Mouse (Mus musculus): Measurements from ENCODE around the gene Uri1. TPM values are rescaled to one million over a fixed set of nuclear protein-coding genes. Genes with fewer than 3 reads are reported as not detected.

The Uri1 gene
- polyA plus RNA-seq, 1 experiment from 2014 or later: 55.8 TPM

DNA sequence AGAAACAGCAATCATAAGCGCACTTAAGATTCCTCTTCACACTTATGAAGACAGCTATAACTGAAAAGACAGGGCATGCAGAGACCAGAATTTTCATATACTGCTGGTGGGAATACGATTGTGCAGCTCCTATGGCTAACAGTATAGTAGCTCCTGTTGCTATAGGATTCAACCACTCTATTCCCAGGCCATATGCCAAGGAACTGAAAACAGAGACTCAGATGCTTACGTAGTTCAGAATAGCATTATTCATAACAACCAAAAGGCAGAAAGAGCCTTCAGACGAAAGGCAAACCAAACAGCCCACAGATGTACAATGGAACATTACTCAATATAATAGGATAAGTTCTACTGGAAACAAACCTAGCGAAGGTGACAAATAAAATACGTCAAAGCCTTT lies 15.0 kb downstream of the Uri1 start:
- Histone ChIP-seq H3K9ac (no peak overlapping the region), H3K27me3 (no peaks in the 10 kb centered on the region), H3K4me1 (0 out of 2 replicates have a peak, but pooled peaks cover 6% of the 10 kb centered on the region), H3K4me3 (no peak overlapping the region), H3K9me3 (no peaks in the 10 kb centered on the region), H3K27ac (no peak overlapping the region), H3K36me3 (no peaks in the 10 kb centered on the region), H3K4me2 (no peak overlapping the region)
- ATAC-seq (ENCODE audit: borderline replicate concordance, extremely low read depth, low FRiP score, low TSS enrichment): no peak
- 73% methylated on average over 6 of the region's 6 CpGs for WGBS

- Histone ChIP-seq H3K36me3 (no peaks in the 10 kb centered on the region), H3K27ac (no peak overlapping the region), H3K4me3 (no peak overlapping the region), H3K9ac (no peak overlapping the region), H3K9me3 (no peaks in the 10 kb centered on the region), H3K4me1 (no peaks in the 10 kb centered on the region), H3K27me3 (no peaks in the 10 kb centered on the region), H3K4me2 (no peak overlapping the region)
- no peak for ATAC-seq (ENCODE audit: borderline replicate concordance, extremely low read depth, low FRiP score, low TSS enrichment)
- 96% methylated on average over 2 of the region's 2 CpGs for WGBS
Observed at GRCm38 (mm10) chr7:38002451-38002850, 20.9 kb downstream of the Uri1 start.

DNA sequence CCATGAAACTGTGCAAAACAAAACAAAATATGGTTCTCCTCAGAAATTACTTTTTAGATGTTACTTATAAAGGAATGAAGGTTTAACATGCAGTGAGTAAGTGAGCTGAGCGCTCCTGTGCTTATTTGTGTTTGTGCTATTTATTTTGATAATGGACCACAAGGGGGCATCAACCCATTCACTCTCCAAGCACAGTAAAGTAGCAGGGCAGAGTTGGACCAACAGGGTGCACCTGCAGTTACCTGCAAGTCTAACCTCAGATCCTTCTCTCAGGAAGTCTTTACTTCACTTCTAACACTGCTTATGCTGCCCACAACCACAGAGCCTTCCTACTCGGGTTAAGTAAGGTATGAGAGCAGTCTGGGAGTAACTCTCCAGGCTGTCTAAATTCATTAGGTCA lies 23.7 kb downstream of the Uri1 start:
- Histone ChIP-seq H3K4me3 (no peak overlapping the region), H3K9me3 (no peaks in the 10 kb centered on the region), H3K4me1 (no peaks in the 10 kb centered on the region), H3K9ac (no peak overlapping the region), H3K27me3 (no peaks in the 10 kb centered on the region), H3K4me2 (no peak overlapping the region), H3K27ac (no peak overlapping the region), H3K36me3 (no peaks in the 10 kb centered on the region)
- no peak for ATAC-seq (ENCODE audit: borderline replicate concordance, extremely low read depth, low FRiP score, low TSS enrichment)
- WGBS: 49% methylated on average over 2 of the region's 2 CpGs

DNA sequence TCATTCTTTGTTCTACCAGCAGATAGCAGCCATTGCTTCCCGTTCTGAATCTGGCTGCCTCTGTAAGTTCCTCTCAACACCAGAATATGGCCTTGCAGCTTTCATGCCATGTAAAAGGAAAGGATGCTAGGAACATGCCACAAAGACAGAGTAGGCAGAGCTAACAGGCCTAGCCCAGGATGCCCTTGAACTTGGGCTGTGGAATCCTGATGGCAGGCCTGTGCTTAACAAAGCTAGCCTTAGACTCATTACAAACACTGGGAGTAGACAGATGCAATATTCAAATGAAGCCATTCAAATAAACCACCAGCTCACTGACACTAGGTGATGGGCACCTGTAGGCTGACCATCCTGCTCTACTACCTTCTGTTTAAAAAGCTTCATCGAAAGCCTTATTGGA lies 30.5 kb downstream of the Uri1 start:
- Histone ChIP-seq H3K27me3 (no peaks in the 10 kb centered on the region), H3K4me2 (no peak overlapping the region), H3K9ac (no peak overlapping the region), H3K36me3 (no peaks in the 10 kb centered on the region), H3K9me3 (no peaks in the 10 kb centered on the region), H3K4me1 (no peaks in the 10 kb centered on the region), H3K4me3 (no peak overlapping the region), H3K27ac (no peak overlapping the region)
- ATAC-seq (ENCODE audit: borderline replicate concordance, extremely low read depth, low FRiP score, low TSS enrichment): no peak
- WGBS: 86% methylated on average over 2 of the region's 2 CpGs

GRCm38 (mm10) chr7:37984866-37985265 lies 38.5 kb downstream of the Uri1 start:
- Histone ChIP-seq H3K9me3 (no peaks in the 10 kb centered on the region), H3K36me3 (peaks cover 5% of the 10 kb centered on the region; the same call in 1 of the 2 replicates), H3K4me2 (no peak overlapping the region), H3K27me3 (no peaks in the 10 kb centered on the region), H3K4me1 (no peaks in the 10 kb centered on the region), H3K27ac (no peak overlapping the region), H3K9ac (no peak overlapping the region), H3K4me3 (no peak overlapping the region)
- 70% methylated on average over 5 of the region's 5 CpGs for WGBS
- ATAC-seq (ENCODE audit: borderline replicate concordance, extremely low read depth, low FRiP score, low TSS enrichment): no peak

DNA sequence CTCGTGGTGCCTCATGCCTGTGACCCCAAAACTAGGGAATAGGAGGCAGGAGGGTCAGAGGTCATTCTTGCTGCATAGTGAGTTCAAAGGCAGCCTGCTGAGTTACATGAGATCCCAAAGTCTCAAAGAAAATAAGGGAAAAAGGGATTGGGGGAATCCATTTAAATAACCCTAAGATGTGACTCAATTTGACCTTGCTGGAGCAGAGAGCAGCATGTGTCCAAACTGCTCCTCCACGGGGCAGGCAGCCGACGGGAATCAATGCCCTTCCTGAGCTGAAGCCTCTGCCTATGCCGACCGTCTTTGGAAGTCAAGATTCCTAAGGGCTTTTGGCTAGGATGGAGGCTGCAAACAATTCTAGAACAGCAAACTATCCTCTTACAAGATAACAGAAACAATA lies 39.9 kb downstream of the Uri1 start:
- 70% methylated on average over 6 of the region's 6 CpGs for WGBS
- no peaks in the 10 kb centered on the region for H3K9me3 ChIP-seq
- no peaks in the 10 kb centered on the region for H3K4me1 ChIP-seq
- peaks cover 11% of the 10 kb centered on the region; the same call in 1 of the 2 replicates for H3K36me3 ChIP-seq
- ATAC-seq (ENCODE audit: borderline replicate concordance, extremely low read depth, low FRiP score, low TSS enrichment): no peak
- no peak overlapping the region for H3K4me3 ChIP-seq
- no peak overlapping the region for H3K9ac ChIP-seq
- H3K4me2 ChIP-seq: no peak overlapping the region
- H3K27ac ChIP-seq: no peak overlapping the region
- no peaks in the 10 kb centered on the region for H3K27me3 ChIP-seq

DNA sequence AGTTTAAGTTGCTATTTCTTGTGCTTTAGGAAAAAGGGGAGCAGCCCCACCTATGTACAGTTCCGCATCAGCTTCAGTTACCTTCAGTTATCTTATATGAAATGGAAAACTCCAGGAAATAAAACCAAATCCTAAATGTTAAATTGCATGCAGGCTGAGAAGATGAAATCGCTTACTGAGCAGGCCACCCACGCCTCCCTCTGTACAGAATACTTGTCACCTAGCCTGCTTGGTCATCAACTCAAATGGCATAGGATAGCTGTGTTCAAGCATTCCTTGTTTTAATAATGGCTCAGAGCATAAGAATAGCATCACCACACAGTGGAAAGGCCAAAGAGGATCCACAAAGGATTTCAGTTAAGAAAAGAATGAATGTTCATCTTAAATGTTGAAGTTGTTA lies 43.6 kb downstream of the Uri1 start:
- Histone ChIP-seq H3K27ac (no peak overlapping the region), H3K27me3 (no peaks in the 10 kb centered on the region), H3K9ac (no peak overlapping the region), H3K9me3 (no peaks in the 10 kb centered on the region), H3K4me3 (no peak overlapping the region), H3K4me1 (no peaks in the 10 kb centered on the region), H3K36me3 (peaks cover 14% of the 10 kb centered on the region; the same call in 1 of the 2 replicates), H3K4me2 (no peak overlapping the region)
- ATAC-seq (ENCODE audit: borderline replicate concordance, extremely low read depth, low FRiP score, low TSS enrichment): no peak
- 92% methylated on average over 3 of the region's 3 CpGs for WGBS

GRCm38 (mm10) chr7:37978412-37978811 lies 44.9 kb downstream of the Uri1 start:
- no peak overlapping the region for H3K27ac ChIP-seq
- H3K9ac ChIP-seq: no peak overlapping the region
- no peaks in the 10 kb centered on the region for H3K9me3 ChIP-seq
- 88% methylated on average over 4 of the region's 4 CpGs for WGBS
- ATAC-seq (ENCODE audit: borderline replicate concordance, extremely low read depth, low FRiP score, low TSS enrichment): no peak
- no peak overlapping the region for H3K4me2 ChIP-seq
- H3K4me1 ChIP-seq: no peaks in the 10 kb centered on the region
- no peaks in the 10 kb centered on the region for H3K27me3 ChIP-seq
- peaks cover 14% of the 10 kb centered on the region; the same call in 1 of the 2 replicates for H3K36me3 ChIP-seq
- H3K4me3 ChIP-seq: no peak overlapping the region

DNA sequence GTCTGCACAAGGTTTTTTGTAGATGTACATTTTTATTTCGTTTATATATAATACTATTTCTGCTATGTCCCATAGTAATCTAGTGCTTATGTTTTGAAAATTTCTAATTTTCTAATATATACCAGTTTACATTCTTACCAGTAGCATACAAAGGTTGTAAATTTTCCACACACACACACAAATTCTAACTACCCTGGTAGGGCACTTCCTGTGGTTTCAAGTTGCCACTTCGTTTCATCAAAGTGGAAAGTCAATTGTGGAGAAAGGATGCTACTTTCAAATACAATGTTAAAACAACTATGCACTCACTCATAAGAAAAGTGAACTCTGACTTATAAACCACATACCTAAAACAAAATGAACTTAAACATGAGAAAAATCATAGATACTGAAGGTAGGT lies 45.7 kb downstream of the Uri1 start:
- 91% methylated on average over 2 of the region's 2 CpGs for WGBS
- Histone ChIP-seq H3K36me3 (peaks cover 14% of the 10 kb centered on the region; the same call in 1 of the 2 replicates), H3K27ac (no peak overlapping the region), H3K4me2 (no peak overlapping the region), H3K4me1 (no peaks in the 10 kb centered on the region), H3K4me3 (no peak overlapping the region), H3K27me3 (no peaks in the 10 kb centered on the region), H3K9ac (no peak overlapping the region), H3K9me3 (no peaks in the 10 kb centered on the region)
- ATAC-seq (ENCODE audit: borderline replicate concordance, extremely low read depth, low FRiP score, low TSS enrichment): no peak

DNA sequence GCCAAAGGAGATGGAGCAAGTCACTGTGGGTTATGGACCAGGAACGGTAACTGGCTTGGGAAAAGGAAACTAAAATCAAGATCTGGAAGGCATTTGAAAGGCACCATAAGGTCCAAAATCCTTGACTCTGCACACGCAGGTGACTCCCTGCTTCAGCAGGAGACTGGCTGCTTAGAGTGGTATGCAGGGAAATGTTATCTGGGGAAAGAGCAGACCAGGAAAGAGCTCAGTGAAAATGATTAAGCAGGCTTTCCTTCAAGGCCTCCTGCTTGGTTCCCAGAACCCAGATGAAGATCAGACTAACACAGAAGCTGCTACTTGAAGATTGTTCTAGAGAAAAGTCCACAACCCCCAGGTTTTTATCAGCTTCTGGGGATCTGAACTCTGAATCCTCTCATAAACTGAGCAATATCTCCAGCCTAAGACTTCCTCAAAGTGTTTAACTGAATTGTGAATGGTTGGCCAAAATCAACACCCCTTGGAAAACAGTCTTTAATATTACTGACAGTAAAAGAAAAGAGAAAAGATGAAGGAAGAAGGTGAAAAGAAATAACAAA lies 50.3 kb downstream of the Uri1 start:
- WGBS: 78% methylated on average over 2 of the region's 2 CpGs
- ATAC-seq (ENCODE audit: borderline replicate concordance, extremely low read depth, low FRiP score, low TSS enrichment): no peak
- Histone ChIP-seq H3K27ac (no peak overlapping the region), H3K36me3 (peaks cover 3% of the 10 kb centered on the region; the same call in 1 of the 2 replicates), H3K27me3 (no peaks in the 10 kb centered on the region), H3K4me3 (no peak overlapping the region), H3K4me2 (no peak overlapping the region), H3K9me3 (no peaks in the 10 kb centered on the region), H3K4me1 (peaks cover 11% of the 10 kb centered on the region), H3K9ac (no peak overlapping the region)

GRCm38 (mm10) chr7:37972571-37972970 lies 50.8 kb downstream of the Uri1 start:
- 58% methylated on average over 9 of the region's 9 CpGs for WGBS
- Histone ChIP-seq H3K4me1 (peaks cover 11% of the 10 kb centered on the region), H3K9ac (no peak overlapping the region), H3K9me3 (no peaks in the 10 kb centered on the region), H3K27me3 (no peaks in the 10 kb centered on the region), H3K27ac (no peak overlapping the region), H3K4me3 (no peak overlapping the region), H3K4me2 (no peak overlapping the region), H3K36me3 (peaks cover 3% of the 10 kb centered on the region; the same call in 1 of the 2 replicates)
- no peak for ATAC-seq (ENCODE audit: borderline replicate concordance, extremely low read depth, low FRiP score, low TSS enrichment)

GRCm38 (mm10) chr7:37962326-37962725 lies 61.0 kb downstream of the Uri1 start:
- Histone ChIP-seq H3K9me3 (no peaks in the 10 kb centered on the region), H3K27ac (no peak overlapping the region), H3K36me3 (peaks cover 39% of the 10 kb centered on the region), H3K27me3 (no peaks in the 10 kb centered on the region), H3K4me2 (no peak overlapping the region), H3K9ac (no peak overlapping the region), H3K4me3 (no peak overlapping the region), H3K4me1 (no peaks in the 10 kb centered on the region)
- WGBS: 87% methylated on average over 17 of the region's 17 CpGs
- ATAC-seq (ENCODE audit: borderline replicate concordance, extremely low read depth, low FRiP score, low TSS enrichment): no peak

DNA sequence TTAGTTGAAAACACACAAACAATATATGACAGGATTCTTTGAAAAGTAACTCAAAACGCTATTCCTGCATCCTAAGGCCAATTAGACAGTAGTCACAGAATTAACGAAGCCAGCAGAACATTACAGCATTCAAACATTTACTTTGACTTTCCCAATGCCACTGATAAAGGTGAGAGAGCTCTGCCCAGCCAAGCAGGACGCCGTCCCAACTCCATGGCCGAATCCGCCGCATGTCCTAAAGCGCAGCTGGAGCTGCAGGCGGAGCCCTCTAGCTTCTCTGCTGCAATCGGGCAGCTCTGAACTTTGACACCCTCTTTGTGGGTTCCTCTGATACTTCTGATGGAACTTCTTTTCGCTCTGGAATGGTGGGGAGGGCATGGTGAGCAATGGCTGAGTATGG lies 62.1 kb downstream of the Uri1 start:
- H3K27ac ChIP-seq: no peak overlapping the region
- peaks cover 50% of the 10 kb centered on the region for H3K36me3 ChIP-seq
- no peak overlapping the region for H3K4me3 ChIP-seq
- H3K9ac ChIP-seq: no peak overlapping the region
- no peak overlapping the region for H3K4me2 ChIP-seq
- H3K4me1 ChIP-seq: no peaks in the 10 kb centered on the region
- WGBS: 83% methylated on average over 11 of the region's 11 CpGs
- no peaks in the 10 kb centered on the region for H3K9me3 ChIP-seq
- ATAC-seq (ENCODE audit: borderline replicate concordance, extremely low read depth, low FRiP score, low TSS enrichment): no peak
- no peaks in the 10 kb centered on the region for H3K27me3 ChIP-seq
